Mouse (Mus musculus): ENCODE measurements around the gene Timm23.

DNA sequence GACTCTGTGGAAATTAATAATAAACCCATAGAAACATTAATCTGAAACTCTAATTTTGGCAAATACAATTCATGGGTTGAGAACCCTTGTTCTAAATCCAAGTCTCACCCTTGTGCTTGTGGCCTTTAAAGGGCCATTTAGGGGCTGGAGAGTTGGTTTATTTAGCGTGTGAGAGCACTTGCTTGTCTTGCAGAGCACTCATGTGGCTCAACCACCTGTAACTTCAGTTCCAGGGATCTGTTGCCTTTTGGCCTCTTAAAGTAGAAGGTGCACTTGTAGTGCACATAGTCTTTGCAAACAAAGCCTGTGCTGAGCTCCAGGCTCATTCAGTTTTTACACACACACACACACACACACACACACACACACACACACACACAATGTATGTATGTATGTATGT lies 34.9 kb downstream of the Timm23 start:
- TF ChIP-seq GATA1 (IDR thresholded peaks at IDR 0.05; ENCODE audit: low read length): no peak
- TF ChIP-seq TAL1 (IDR thresholded peaks at IDR 0.05; ENCODE audit: low read length): no peak

Measured in erythroblast, embryonic 14.5 days (primary cell).